Mouse (Mus musculus): ENCODE results near the gene Fam129a. TPM values are rescaled to one million over a fixed set of nuclear protein-coding genes. Genes with fewer than 3 reads are reported as not detected.
A peak's percentile ranks its signal among the peaks of the same experiment; 100 is the strongest.

Fam129a gene
- total and polyA plus RNA-seq, 2 experiments from 2014 or later, result 1.2 to 1.4 TPM

DNA sequence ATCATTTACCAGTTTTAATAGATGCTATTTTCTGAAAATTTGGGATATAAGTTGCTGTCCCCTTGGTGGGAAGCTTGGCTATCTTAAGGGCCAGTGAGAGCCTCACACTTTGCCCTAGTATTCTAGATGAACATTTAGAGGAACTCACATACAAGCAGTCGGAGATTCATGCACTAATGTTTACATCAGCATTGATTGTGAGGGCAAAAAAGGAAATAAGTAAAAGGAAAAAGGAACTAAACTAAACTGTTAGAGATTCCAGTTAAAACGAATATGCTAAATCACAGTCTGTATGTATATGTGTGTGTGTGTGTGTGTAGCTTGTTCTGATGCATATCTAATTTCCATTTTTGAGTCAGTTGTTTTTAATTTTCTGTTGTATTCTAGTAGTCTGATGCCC, 54.7 kb downstream of the Fam129a start:
- no peak for ATAC-seq (ENCODE audit: low FRiP score)

DNA sequence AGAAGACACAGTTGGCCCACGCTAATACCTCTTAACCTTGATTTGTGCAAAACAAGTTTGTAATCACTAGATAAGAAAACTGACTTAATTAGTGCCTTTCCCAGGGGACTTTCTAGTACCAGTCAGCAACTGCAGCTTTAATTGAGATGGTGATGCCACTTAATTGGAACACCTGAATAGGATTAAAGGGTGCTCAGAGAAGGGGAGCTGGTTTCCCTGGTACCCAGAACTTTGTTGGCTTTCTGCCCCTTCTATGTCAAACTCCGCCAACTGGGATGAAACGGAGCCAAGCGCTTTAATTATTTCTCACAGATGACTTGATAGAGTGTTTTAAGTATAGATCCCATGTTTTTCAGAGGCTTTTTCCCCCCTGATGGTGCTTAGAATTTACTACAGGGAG, 55.6 kb downstream of the Fam129a start:
- 0 out of 2 replicates have a peak, but pooled peaks have one; percentile 60 for ATAC-seq (ENCODE audit: low FRiP score)
- no peaks in the 10 kb centered on the region for H3K36me3 ChIP-seq (ENCODE audit: insufficient read depth, low read length)
- no peaks in the 10 kb centered on the region for H3K27me3 ChIP-seq (ENCODE audit: insufficient read depth, low read length)
- H3K9me3 ChIP-seq (ENCODE audit: low read length), result no peaks in the 10 kb centered on the region
- no peak overlapping the region for H3K9ac ChIP-seq (replicated peaks; ENCODE audit: low read length, poor library complexity, severe bottlenecking)
- H3K4me2 ChIP-seq (ENCODE audit: low read depth, low read length, poor library complexity, severe bottlenecking), result no peak overlapping the region
- H3K27ac ChIP-seq (ENCODE audit: low read depth, low read length), result no peak overlapping the region
- DNase-seq (ENCODE audit: low spot score), result peak; percentile 57
- H3K4me1 ChIP-seq (ENCODE audit: insufficient read depth, low read length), result no peaks in the 10 kb centered on the region
- no peak for TF ChIP-seq CTCF (IDR thresholded peaks at IDR 0.05)
- 62% methylated on average over 4 of the region's 4 CpGs for WGBS
- no peak overlapping the region for H3K4me3 ChIP-seq (ENCODE audit: low read depth, low read length)

More for the DNA sequence above, 54.7 kb downstream of the Fam129a start:
- H3K9me3 ChIP-seq (ENCODE audit: low read length), result no peaks in the 10 kb centered on the region
- no peak overlapping the region for H3K27ac ChIP-seq (ENCODE audit: low read depth, low read length)
- no peaks in the 10 kb centered on the region for H3K4me1 ChIP-seq (ENCODE audit: insufficient read depth, low read length)
- no peak overlapping the region for H3K9ac ChIP-seq (replicated peaks; ENCODE audit: low read length, poor library complexity, severe bottlenecking)
- no peak overlapping the region for H3K4me3 ChIP-seq (ENCODE audit: low read depth, low read length)
- H3K4me2 ChIP-seq (ENCODE audit: low read depth, low read length, poor library complexity, severe bottlenecking), result no peak overlapping the region
- 85% methylated on average over 2 of the region's 2 CpGs for WGBS
- no peaks in the 10 kb centered on the region for H3K36me3 ChIP-seq (ENCODE audit: insufficient read depth, low read length)
- DNase-seq (ENCODE audit: low spot score), result no peak
- H3K27me3 ChIP-seq (ENCODE audit: insufficient read depth, low read length), result no peaks in the 10 kb centered on the region
- TF ChIP-seq CTCF (IDR thresholded peaks at IDR 0.05), result no peak

DNA sequence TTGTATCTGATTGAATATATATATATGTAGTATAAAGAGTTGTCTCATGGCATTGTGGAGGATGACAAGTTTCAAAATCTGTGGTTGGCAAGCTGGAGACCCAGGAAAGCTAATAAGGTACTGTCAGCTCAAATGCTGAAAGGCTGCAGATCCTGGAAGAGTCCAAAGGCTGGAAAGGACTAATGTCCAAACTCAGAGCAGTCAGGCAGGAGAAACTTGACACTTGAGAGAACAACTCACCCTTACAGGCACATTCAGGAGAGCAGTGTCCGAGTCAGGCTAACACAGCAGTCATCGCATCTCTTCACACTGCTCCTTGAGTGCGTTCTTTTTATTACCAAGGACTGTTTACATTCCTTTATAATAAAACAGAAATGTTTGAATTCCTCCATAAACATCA, 56.2 kb downstream of the Fam129a start:
- H3K9ac ChIP-seq (replicated peaks; ENCODE audit: low read length, poor library complexity, severe bottlenecking), result no peak overlapping the region
- no peak overlapping the region for H3K27ac ChIP-seq (ENCODE audit: low read depth, low read length)
- no peaks in the 10 kb centered on the region for H3K4me1 ChIP-seq (ENCODE audit: insufficient read depth, low read length)
- no peaks in the 10 kb centered on the region for H3K27me3 ChIP-seq (ENCODE audit: insufficient read depth, low read length)
- TF ChIP-seq CTCF (IDR thresholded peaks at IDR 0.05), result no peak
- 68% methylated on average over 3 of the region's 3 CpGs for WGBS
- no peak overlapping the region for H3K4me3 ChIP-seq (ENCODE audit: low read depth, low read length)
- H3K4me2 ChIP-seq (ENCODE audit: low read depth, low read length, poor library complexity, severe bottlenecking), result no peak overlapping the region
- ATAC-seq (ENCODE audit: low FRiP score), result no peak
- H3K9me3 ChIP-seq (ENCODE audit: low read length), result no peaks in the 10 kb centered on the region
- DNase-seq (ENCODE audit: low spot score), result no peak
- no peaks in the 10 kb centered on the region for H3K36me3 ChIP-seq (ENCODE audit: insufficient read depth, low read length)

DNA sequence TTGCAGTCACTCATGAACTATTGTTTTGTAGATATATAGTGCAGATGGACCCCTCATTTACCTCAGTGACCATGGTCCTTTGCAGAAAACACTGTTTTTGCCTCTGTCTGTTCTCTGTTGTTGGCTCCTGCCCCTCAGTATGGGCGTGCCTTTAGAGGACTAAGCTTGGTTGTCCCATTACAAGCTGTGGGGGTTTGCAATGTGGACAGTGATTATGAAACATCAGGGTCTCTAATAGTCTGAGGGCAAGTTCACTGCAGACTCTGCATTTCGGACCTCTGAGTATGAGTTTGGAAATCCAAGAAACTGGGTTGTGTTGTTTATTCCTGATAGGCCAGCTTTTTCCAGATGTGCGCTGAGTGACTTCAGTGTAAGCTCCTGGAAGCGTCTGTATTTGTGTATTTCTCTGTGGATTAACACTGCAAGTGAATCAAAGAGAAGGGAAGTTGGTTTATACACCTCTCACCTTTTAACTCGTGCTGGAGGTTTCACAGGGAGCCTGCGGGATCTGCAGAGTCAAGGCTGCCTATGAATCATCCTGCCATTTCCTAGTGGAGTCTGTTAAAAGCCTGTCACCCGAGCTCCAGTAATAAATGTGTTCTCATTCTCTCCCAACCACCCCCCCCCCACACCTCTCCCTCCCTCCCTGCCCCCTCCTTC, 58.7 kb downstream of the Fam129a start:
- 56% methylated on average over 7 of the region's 7 CpGs for WGBS
- Histone ChIP-seq H3K4me2 (ENCODE audit: low read depth, low read length, poor library complexity, severe bottlenecking) (no peak overlapping the region), H3K36me3 (ENCODE audit: insufficient read depth, low read length) (no peaks in the 10 kb centered on the region), H3K4me1 (ENCODE audit: insufficient read depth, low read length) (no peaks in the 10 kb centered on the region), H3K9ac (replicated peaks; ENCODE audit: low read length, poor library complexity, severe bottlenecking) (no peak overlapping the region), H3K27me3 (ENCODE audit: insufficient read depth, low read length) (no peaks in the 10 kb centered on the region), H3K27ac (ENCODE audit: low read depth, low read length) (no peak overlapping the region), H3K4me3 (ENCODE audit: low read depth, low read length) (no peak overlapping the region), H3K9me3 (ENCODE audit: low read length) (no peaks in the 10 kb centered on the region)
- DNase-seq (ENCODE audit: low spot score) (no peak), ATAC-seq (ENCODE audit: low FRiP score) (no peak)
- no peak for TF ChIP-seq CTCF (IDR thresholded peaks at IDR 0.05)

DNA sequence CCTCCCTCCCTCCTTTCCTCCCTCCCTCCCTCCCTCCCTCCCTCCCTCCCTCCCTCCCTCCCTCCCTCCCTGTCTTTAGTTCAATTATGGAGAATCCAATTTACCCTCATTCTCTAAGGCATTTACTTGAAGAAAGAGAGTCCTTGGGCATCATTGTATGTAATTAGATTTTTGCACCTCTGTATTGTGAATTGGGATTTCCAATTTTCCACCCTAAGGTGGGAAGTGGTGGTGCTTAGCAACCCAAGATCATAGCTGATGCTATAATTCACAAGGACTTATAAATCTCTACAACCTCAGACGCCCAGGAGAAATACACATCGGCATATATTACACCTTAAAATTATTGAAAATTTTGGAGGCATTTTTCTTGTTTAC, 59.3 kb downstream of the Fam129a start:
- Histone ChIP-seq H3K27me3 (ENCODE audit: insufficient read depth, low read length) (no peaks in the 10 kb centered on the region), H3K9ac (replicated peaks; ENCODE audit: low read length, poor library complexity, severe bottlenecking) (no peak overlapping the region), H3K27ac (ENCODE audit: low read depth, low read length) (no peak overlapping the region), H3K4me1 (ENCODE audit: insufficient read depth, low read length) (no peaks in the 10 kb centered on the region), H3K36me3 (ENCODE audit: insufficient read depth, low read length) (no peaks in the 10 kb centered on the region), H3K4me2 (ENCODE audit: low read depth, low read length, poor library complexity, severe bottlenecking) (no peak overlapping the region), H3K9me3 (ENCODE audit: low read length) (no peaks in the 10 kb centered on the region), H3K4me3 (ENCODE audit: low read depth, low read length) (no peak overlapping the region)
- DNase-seq (ENCODE audit: low spot score) (no peak), ATAC-seq (ENCODE audit: low FRiP score) (no peak)
- 56% methylated on average over 2 of the region's 2 CpGs for WGBS
- TF ChIP-seq CTCF (IDR thresholded peaks at IDR 0.05), result no peak

DNA sequence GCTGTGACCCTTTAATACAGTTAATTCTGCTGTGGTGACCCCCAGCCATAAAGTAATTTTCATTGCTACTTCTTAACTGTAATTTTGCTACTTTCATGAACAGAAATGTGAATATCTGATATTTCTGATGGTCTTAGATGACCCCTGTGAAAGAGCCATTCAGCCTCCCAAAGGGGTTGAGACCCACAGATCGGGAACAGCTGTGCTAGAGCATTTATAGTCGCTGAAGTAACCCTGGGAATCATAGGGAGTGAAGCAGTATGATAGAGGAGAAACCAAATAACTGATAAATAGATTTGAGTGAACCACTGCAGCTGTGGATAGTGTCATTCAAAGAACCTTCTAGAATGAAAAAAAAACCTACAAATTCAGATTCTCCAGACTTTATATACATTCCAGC, 60.1 kb downstream of the Fam129a start:
- DNase-seq (ENCODE audit: low spot score), result no peak
- Histone ChIP-seq H3K4me2 (ENCODE audit: low read depth, low read length, poor library complexity, severe bottlenecking) (no peak overlapping the region), H3K27ac (ENCODE audit: low read depth, low read length) (no peak overlapping the region), H3K27me3 (ENCODE audit: insufficient read depth, low read length) (no peaks in the 10 kb centered on the region), H3K4me3 (ENCODE audit: low read depth, low read length) (no peak overlapping the region), H3K36me3 (ENCODE audit: insufficient read depth, low read length) (no peaks in the 10 kb centered on the region), H3K4me1 (ENCODE audit: insufficient read depth, low read length) (no peaks in the 10 kb centered on the region), H3K9me3 (ENCODE audit: low read length) (no peaks in the 10 kb centered on the region), H3K9ac (replicated peaks; ENCODE audit: low read length, poor library complexity, severe bottlenecking) (no peak overlapping the region)
- 73% methylated on average over 2 of the region's 2 CpGs for WGBS
- no peak for TF ChIP-seq CTCF (IDR thresholded peaks at IDR 0.05)
- ATAC-seq (ENCODE audit: low FRiP score), result no peak

Data from midbrain, postnatal 0 days (tissue).